Mouse (Mus musculus) brain, embryonic 14.5 days (tissue): ENCODE measurements around the gene Dnajb13.

Experiments used
- CTCF ChIP-seq: fragments of 200-500 bp; IDR thresholded peaks from 2 replicates; pipeline ENCODE4 v1.5.1; 2012; ENCODE audit warnings: inconsistent platforms, mild to moderate bottlenecking, moderate library complexity, borderline replicate concordance; ENCODE audit not compliant: insufficient read depth, insufficient read length; ENCODE audit errors: extremely low read depth
- POLR2A ChIP-seq: fragments of 200-500 bp; IDR thresholded peaks from 2 replicates; pipeline ENCODE4 v1.6.1; 2012; ENCODE audit warnings: mild to moderate bottlenecking, inconsistent platforms, borderline replicate concordance; ENCODE audit not compliant: poor library complexity, insufficient read depth, insufficient read length, severe bottlenecking; ENCODE audit errors: extremely low read depth

DNA sequence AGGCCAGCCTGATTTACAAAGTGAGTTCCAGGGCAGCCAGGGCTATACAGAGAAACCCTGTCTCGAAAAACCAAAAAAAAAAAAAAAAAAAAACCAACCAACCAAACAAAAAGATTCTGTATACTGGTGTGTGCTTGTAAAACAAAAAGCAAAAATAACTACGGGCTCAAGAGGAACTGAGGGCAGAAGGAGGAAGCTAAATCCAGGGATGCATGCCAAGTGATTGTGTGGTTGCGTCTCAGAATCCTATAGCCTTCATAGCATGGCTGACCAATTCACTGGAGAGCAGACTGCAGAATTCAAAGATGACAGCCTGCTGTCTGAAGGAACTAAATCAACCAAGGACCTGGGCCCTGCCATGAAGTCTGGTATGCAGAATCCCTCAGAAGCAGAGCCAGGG lies 19.5 kb upstream of the Dnajb13 start:
- no peak for TF ChIP-seq POLR2A
- TF ChIP-seq CTCF: no peak
